In the genomic region with DNA sequence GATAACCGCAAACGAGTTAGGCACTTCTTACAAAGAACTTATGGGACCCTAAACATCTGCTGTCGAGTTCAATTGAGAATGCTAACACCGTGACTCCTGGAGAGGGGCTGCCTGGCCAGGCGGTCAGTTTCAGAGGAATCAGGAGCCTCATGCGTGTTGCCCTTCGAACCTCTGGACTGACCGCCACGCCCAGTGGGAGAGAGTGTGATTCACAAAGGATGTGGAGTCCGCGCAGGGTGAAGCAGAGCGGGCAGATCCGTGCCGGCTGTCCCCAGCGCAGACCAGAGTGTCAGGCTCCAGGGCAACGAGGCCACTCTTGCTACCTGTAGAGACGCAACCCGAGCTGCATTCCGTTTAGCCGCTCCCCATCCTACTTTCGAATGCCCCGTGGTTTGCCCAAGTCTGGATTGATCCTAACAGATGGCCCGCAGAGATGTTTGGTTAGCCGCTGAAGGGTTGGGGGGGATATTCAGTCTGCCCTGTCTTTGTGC, we compare ENCODE assay signal across 8 mouse cellular contexts. TPM values are rescaled to one million over a fixed set of nuclear protein-coding genes. Genes with fewer than 3 reads are reported as not detected.
DNase-seq lines count a peak whose midpoint lies in the region; ATAC-seq and TF ChIP-seq lines count a peak whose summit lies in the region.

No protein-coding gene starts in this region.

- peak overlapping the region; percentile 61 for H3K4me3 ChIP-seq in intestine, embryonic 16.5 days (ENCODE audit: low read length)
- peak overlapping the region; percentile 63 for H3K4me3 ChIP-seq in liver, embryonic 13.5 days (replicated peaks)
- H3K4me3 ChIP-seq in myocyte, result peak overlapping the region; percentile 74
- peak overlapping the region; percentile 62 for H3K4me3 ChIP-seq in stomach, embryonic 14.5 days (ENCODE audit: low read depth, low read length)

- TF ChIP-seq POLR2A in myocyte (IDR thresholded peaks at IDR 0.05; ENCODE audit: insufficient read length, low read depth), result peak; percentile 94

- H3K4me2 ChIP-seq in intestine, embryonic 16.5 days (ENCODE audit: low read depth, low read length), result peak overlapping the region; percentile 78
- H3K4me2 ChIP-seq in liver, embryonic 13.5 days, result peak overlapping the region; percentile 89
- H3K4me2 ChIP-seq in myocyte (ENCODE audit: low read depth), result peak overlapping the region; percentile 83
- H3K4me2 ChIP-seq in stomach, embryonic 14.5 days (replicated peaks; ENCODE audit: low read depth, low read length), result peak overlapping the region; percentile 58

- WGBS in intestine, embryonic 16.5 days, result under 1% methylated on average over 24 of the region's 24 CpGs
- 0% methylated on average over 24 of the region's 24 CpGs for WGBS in liver, embryonic 13.5 days (ENCODE audit: insufficient replicate concordance)
- under 1% methylated on average over 24 of the region's 24 CpGs for WGBS in stomach, embryonic 14.5 days

- no peaks in the 10 kb centered on the region for H3K36me3 ChIP-seq in intestine, embryonic 16.5 days (ENCODE audit: control insufficient read depth, insufficient read depth, low read length)
- H3K36me3 ChIP-seq in liver, embryonic 13.5 days, result no peaks in the 10 kb centered on the region
- H3K36me3 ChIP-seq in myocyte (ENCODE audit: control insufficient read depth, insufficient read depth), result no peaks in the 10 kb centered on the region
- no peaks in the 10 kb centered on the region for H3K36me3 ChIP-seq in stomach, embryonic 14.5 days (ENCODE audit: control insufficient read depth, insufficient read depth, low read length)

- H3K4me1 ChIP-seq in intestine, embryonic 16.5 days (ENCODE audit: control insufficient read depth, insufficient read depth, low read length), result 0 out of 2 replicates have a peak, but pooled peaks cover 4% of the 10 kb centered on the region
- peaks cover 33% of the 10 kb centered on the region for H3K4me1 ChIP-seq in liver, embryonic 13.5 days (replicated peaks)
- H3K4me1 ChIP-seq in stomach, embryonic 14.5 days (ENCODE audit: control insufficient read depth, insufficient read depth, low read length), result peaks cover 12% of the 10 kb centered on the region; the same call in 1 of the 2 replicates

- ATAC-seq in intestine, embryonic 16.5 days, result peak; percentile 39
- peak; percentile 32 for ATAC-seq in liver, embryonic 13.5 days (ENCODE audit: low read depth)
- peak; percentile 33; the same call in 1 of the 2 replicates for ATAC-seq in stomach, embryonic 14.5 days (ENCODE audit: insufficient number of reproducible peaks, insufficient read depth, low FRiP score, low read depth)

- H3K79me2 ChIP-seq in myocyte (ENCODE audit: control insufficient read depth, insufficient read depth), result no peaks in the 10 kb centered on the region

- H3K27ac ChIP-seq in intestine, embryonic 16.5 days (ENCODE audit: low read length), result peak overlapping the region; percentile 94
- H3K27ac ChIP-seq in liver, embryonic 13.5 days, result peak overlapping the region; percentile 85
- H3K27ac ChIP-seq in stomach, embryonic 14.5 days (ENCODE audit: low read length), result peak overlapping the region; percentile 92

- H3K9ac ChIP-seq in intestine, embryonic 16.5 days (ENCODE audit: low read depth, low read length), result peak overlapping the region; percentile 75
- H3K9ac ChIP-seq in liver, embryonic 13.5 days, result peak overlapping the region; percentile 75
- peak overlapping the region; percentile 57 for H3K9ac ChIP-seq in stomach, embryonic 14.5 days (replicated peaks; ENCODE audit: low read depth, low read length)

- intact Hi-C loops in gastrocnemius, postnatal 36 days (cut with DNase I), result loop anchor here (2.0 to 10.0 kb wide), 2 partner anchors 98 to 784 kb away; partner anchors contain the start of genes Lpxn, Patl1 and Zfp91

- H3K9me3 ChIP-seq in intestine, embryonic 16.5 days (ENCODE audit: control insufficient read depth, low read length), result no peaks in the 10 kb centered on the region
- no peaks in the 10 kb centered on the region for H3K9me3 ChIP-seq in liver, embryonic 13.5 days (replicated peaks)
- no peaks in the 10 kb centered on the region for H3K9me3 ChIP-seq in stomach, embryonic 14.5 days (ENCODE audit: control insufficient read depth, low read depth, low read length)

- H3K27me3 ChIP-seq in intestine, embryonic 16.5 days (replicated peaks; ENCODE audit: control insufficient read depth, insufficient read depth, low read length), result no peaks in the 10 kb centered on the region
- H3K27me3 ChIP-seq in liver, embryonic 13.5 days, result no peaks in the 10 kb centered on the region
- no peaks in the 10 kb centered on the region for H3K27me3 ChIP-seq in myocyte (ENCODE audit: control insufficient read depth, insufficient read depth, insufficient read length)
- no peaks in the 10 kb centered on the region for H3K27me3 ChIP-seq in stomach, embryonic 14.5 days (ENCODE audit: control insufficient read depth, insufficient read depth, low read length)

- peak; percentile 90 for DNase-seq in 3T3-L1 (ENCODE audit: low read depth, low spot score)
- peak; percentile 86 to 93 for DNase-seq in adrenal gland, adult (ENCODE audit: inconsistent age in 2 of 2, low spot score in 1 of 2)
- DNase-seq in embryo, embryonic 10 days (ENCODE audit: low spot score), result peak; percentile 87
- DNase-seq in gastrocnemius, postnatal 36 days, result peak; percentile 56 to 61
- peak; percentile 62 for DNase-seq in liver, embryonic 13.5 days

- peak overlapping the region; percentile 34 for H3ac ChIP-seq in myocyte (ENCODE audit: control insufficient read depth, insufficient read length)

TF ChIP-seq in myocyte, 11 proteins besides CTCF, POLR2A, EP300 and RAD21:
- TF ChIP-seq MYOD1 (IDR thresholded peaks at IDR 0.05; ENCODE audit: control insufficient read depth in 1 of 3, insufficient read length in 2 of 3, low read depth in 2 of 3) (peak in 2 of 3 experiments; percentile 21 to 47), TCF12 (IDR thresholded peaks at IDR 0.05; ENCODE audit: insufficient read depth, poor library complexity, severe bottlenecking) (no peak), MAX (IDR thresholded peaks at IDR 0.05; ENCODE audit: low read depth) (no peak), MYOG (IDR thresholded peaks at IDR 0.05; ENCODE audit: control insufficient read depth in 1 of 3, insufficient read depth in 1 of 3, insufficient read length in 2 of 3, low read depth in 2 of 3) (peak in 1 of 3 experiments; percentile 28), CEBPB (IDR thresholded peaks at IDR 0.05; ENCODE audit: insufficient read depth, poor library complexity, severe bottlenecking) (no peak), SRF (IDR thresholded peaks at IDR 0.05; ENCODE audit: control insufficient read depth, insufficient read length, low read depth) (no peak), USF1 (IDR thresholded peaks at IDR 0.05; ENCODE audit: low read depth) (no peak), TCF3 (IDR thresholded peaks at IDR 0.05; ENCODE audit: insufficient read length, low read depth) (no peak), POLR2AphosphoS2 (IDR thresholded peaks at IDR 0.05; ENCODE audit: insufficient read length, low read depth) (peak; percentile 94), E2F4 (IDR thresholded peaks at IDR 0.05; ENCODE audit: insufficient read depth) (no peak), REST (IDR thresholded peaks at IDR 0.05; ENCODE audit: insufficient read depth, insufficient read length) (no peak)

RNA-seq across cellular contexts. Expression of gene Olfr1423, which starts 30.8 kb away (rescaled TPM):
- total RNA-seq in gastrocnemius, postnatal 36 days (2021), result not detected
- not detected in 2 replicates for polyA plus RNA-seq in intestine, embryonic 16.5 days (2015; fragmentation: Nextera tagmentation; extraction: Ambion mirVana)
- polyA plus RNA-seq in liver, embryonic 13.5 days (2015; fragmentation: Nextera tagmentation; extraction: Ambion mirVana), result 0.03 TPM in 1 of 2 replicates, not detected in the other
- polyA plus RNA-seq in myocyte (2012; fragmentation: generic; extraction: Trizol), result not detected
- polyA plus RNA-seq in stomach, embryonic 14.5 days (2014; fragmentation: Nextera tagmentation; extraction: Ambion mirVana), result not detected in 2 replicates

RNA-seq across cellular contexts. Expression of gene Osbp, which starts 44.6 kb away (rescaled TPM):
- 10 to 100 TPM; 57.0 to 60.8 TPM for total RNA-seq in gastrocnemius, postnatal 36 days (2021)
- polyA plus RNA-seq in intestine, embryonic 16.5 days (2015; fragmentation: Nextera tagmentation; extraction: Ambion mirVana), result 3.3 and 3.8 TPM in 2 replicates
- polyA plus RNA-seq in liver, embryonic 13.5 days (2015; fragmentation: Nextera tagmentation; extraction: Ambion mirVana), result 2.2 and 2.4 TPM in 2 replicates
- polyA plus RNA-seq in myocyte (2012; fragmentation: generic; extraction: Trizol), result 23.1 TPM
- 10.9 and 11.2 TPM in 2 replicates for polyA plus RNA-seq in stomach, embryonic 14.5 days (2014; fragmentation: Nextera tagmentation; extraction: Ambion mirVana)

RNA-seq across cellular contexts. Expression of gene Olfr1424, which starts 52.2 kb away (rescaled TPM):
- total RNA-seq in gastrocnemius, postnatal 36 days (2021), result not detected
- polyA plus RNA-seq in intestine, embryonic 16.5 days (2015; fragmentation: Nextera tagmentation; extraction: Ambion mirVana), result not detected in 2 replicates
- not detected in 2 replicates for polyA plus RNA-seq in liver, embryonic 13.5 days (2015; fragmentation: Nextera tagmentation; extraction: Ambion mirVana)
- not detected for polyA plus RNA-seq in myocyte (2012; fragmentation: generic; extraction: Trizol)
- not detected in 2 replicates for polyA plus RNA-seq in stomach, embryonic 14.5 days (2014; fragmentation: Nextera tagmentation; extraction: Ambion mirVana)

Comparison
In these comparisons a context has a peak if more than half of its experiments do, and no peak if none do; other contexts are left out.
1. Peak in every context shown above with its lines: DNase-seq, ATAC-seq, H3K4me3 ChIP-seq and H3K27ac ChIP-seq.